Mouse (Mus musculus): Measurements from ENCODE around the gene Zfp316. TPM values are rescaled to one million over a fixed set of nuclear protein-coding genes. Genes with fewer than 3 reads are reported as not detected.

Gene Zfp316
- polyA plus RNA-seq (2012; rRNA removed), result 27.4 and 42.8 TPM in 2 replicates

DNA sequence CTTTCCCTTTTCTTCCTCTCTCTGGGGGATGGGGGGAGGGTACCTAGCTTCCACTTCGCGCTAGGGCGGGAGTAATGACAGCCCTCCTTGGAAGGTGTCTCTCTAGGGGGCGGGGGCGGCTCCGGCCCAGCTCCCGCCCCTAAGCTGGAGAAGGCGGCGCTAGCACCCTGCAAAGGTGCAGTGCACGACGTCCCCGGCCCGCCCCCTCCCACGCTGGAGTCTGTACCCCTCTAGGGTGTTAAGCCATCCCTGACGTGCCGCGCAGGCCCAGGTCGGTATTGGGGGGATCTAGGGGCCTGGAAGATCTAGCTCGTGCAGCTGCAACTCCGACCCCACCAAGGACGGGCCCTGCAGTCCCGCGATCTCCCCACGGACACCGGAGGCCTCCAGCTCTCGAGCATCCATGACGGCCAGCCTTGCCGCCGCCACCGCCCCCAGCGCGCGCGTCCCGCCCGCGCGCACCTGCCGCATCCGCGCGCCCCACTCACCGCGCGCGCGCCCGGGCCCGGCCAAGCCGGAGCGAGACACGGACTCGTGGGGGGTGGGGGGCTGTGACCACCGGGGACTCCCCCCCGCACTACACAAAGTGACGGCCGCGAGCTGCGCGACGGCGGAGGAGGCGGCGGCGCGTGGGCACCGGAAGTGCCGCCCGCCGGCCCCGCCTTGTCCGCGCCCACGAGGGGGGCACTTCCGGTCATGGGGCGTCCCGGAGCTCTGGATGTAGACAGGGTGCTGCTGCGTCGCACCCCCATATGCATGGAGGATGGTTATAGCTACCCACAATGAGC, at the start of gene Zfp316:
Gene Zfp316 (minus strand): TSS at position 660 of the 788 bp plus-strand sequence.

DNA sequence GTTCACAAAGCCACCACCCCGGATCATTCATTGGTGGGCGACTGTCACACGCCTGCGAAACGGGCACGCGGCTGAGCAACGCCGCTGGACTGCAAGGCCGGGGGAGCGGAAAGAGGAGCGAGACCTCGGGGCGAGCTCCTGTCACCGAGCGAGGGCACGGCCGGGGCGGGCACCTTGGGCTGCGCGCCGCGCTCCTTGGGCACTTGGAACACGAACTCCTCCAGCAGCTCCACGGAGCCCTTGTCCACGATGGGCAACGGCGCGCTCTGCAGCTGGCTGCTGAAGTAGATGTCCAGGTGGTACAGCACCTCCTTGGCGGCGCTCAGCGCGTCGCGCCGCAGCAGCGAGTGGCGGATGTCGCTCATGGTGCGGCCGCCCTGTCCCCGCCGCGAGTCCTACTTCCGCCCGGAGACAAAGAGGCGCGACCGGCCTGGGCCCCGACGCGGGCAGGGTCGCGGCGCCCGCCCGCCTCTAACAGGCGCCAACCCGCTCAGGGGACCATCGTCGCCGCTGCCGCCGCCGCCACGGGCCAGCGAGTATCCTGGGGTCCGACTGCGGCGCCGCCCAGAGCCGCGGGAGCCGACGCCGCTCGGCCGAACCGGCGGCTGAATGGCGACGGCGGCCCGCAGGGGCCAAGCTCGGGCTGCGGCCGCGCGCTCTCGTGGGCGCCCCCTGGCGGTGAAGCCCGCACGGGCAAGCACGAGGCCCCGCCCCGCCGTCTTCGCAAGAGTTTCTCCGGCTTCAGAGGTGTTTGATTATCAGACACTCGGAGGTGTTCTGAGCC, 45.1 kb upstream of the Zfp316 start, which contains the start of gene E130309D02Rik:
Gene E130309D02Rik (minus strand): TSS at position 631 of the 784 bp plus-strand sequence.

DNA sequence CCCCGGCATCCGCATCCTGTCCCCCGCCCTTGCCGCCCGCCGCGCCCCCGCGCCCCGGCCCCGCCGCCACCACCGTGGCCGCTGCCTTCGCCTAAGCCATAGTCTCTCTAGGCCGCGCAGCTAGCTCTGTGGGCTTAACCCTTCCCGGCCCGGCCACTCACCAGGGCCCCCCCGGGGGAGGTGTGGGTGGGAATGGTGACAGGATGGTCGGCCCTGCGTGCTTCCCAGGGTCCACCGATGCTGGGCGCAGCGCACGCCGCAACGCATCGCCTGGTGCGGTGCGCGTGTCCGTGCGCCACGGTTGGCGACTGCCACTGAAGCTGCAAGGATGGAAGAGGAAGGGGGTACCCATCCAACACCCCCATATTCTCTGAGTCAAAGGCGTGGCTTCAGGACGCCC, 23.6 kb upstream of the Zfp316 start, which contains the start of gene Zfp853:
Gene Zfp853 (minus strand): TSS at position 220 of the 400 bp plus-strand sequence.

DNA sequence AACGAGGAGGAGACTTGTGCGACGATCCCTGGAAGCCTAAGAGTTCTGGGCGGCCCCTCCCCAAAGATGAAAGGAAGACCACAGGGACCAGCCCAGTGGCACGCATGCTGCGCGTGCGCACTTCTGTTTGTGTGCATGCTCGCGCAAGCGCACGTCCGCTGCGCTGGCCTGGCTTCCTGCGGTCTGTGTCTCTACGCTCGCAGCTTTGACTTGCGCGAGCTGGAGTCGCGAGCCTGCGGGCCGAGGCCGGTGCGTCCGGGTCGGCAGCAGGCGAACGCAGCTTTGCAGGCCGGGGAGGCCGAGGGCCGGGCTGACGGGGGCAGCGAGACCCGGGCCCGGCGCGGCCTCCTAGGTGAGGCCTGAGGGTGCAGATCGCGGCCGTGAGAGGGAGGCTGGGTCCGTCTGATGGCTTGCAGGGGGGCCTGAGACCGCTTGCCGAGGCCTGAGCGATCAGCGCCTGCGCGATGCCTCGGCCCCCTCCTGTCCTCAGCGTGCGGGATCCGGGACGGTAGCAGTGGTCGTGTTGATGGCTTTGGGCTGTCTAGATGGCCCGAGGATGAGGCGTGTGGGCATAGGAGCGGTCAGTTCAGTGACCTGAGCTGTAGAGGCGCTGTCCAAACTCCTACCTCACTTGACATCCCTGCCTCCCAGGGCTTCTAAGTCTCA, 34.7 kb downstream of the Zfp316 start, which contains the start of gene Zfp12:
Gene Zfp12 (plus strand): TSS at position 136 of the 666 bp plus-strand sequence.

DNA sequence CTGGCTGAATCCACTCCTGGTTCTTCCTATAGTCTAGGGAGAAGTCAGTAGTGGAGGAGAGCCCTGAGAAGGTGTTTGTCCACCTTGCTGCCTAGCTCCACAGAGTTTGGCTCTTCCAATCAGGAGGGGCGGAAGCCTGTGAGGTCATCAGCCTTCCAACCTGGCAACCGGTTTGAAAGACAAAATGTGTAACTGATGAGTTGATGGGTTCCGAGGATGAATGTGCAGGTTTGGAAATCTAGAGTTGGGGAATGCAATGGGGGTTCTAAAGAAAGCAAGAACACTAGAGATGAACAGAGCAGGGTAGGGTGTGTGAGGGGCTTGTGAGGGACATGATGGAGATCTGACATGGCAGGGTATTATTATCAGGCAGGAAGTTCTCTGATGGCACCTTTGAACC, 43.0 kb downstream of the Zfp316 start, which contains the start of gene Spdye4a:
Gene Spdye4a (minus strand): TSS at position 101 of the 400 bp plus-strand sequence.

Other genes starting within 250 kb of the Zfp316 start
- gene Rnf216, start 157.0 kb downstream of the Zfp316 start, polyA plus RNA-seq (2012; rRNA removed), result 36.6 and 44.6 TPM in 2 replicates
- gene Olfr718-ps1, start 122.4 kb downstream of the Zfp316 start, polyA plus RNA-seq (2012; rRNA removed), result not detected in 2 replicates
- 6.7 and 7.1 TPM in 2 replicates for gene Rbak, start 89.2 kb downstream of the Zfp316 start, polyA plus RNA-seq (2012; rRNA removed)
- gene Spdye4b, start 89.0 kb downstream of the Zfp316 start, polyA plus RNA-seq (2012; rRNA removed), result not detected in 2 replicates
- gene Spdye4a, start 43.1 kb downstream of the Zfp316 start, polyA plus RNA-seq (2012; rRNA removed), result not detected in 2 replicates
- gene Zfp12, start 34.9 kb downstream of the Zfp316 start, polyA plus RNA-seq (2012; rRNA removed), result 18.7 and 18.8 TPM in 2 replicates
- gene Zfp853, start 23.6 kb upstream of the Zfp316 start, polyA plus RNA-seq (2012; rRNA removed), result 9.9 and 10.5 TPM in 2 replicates
- 35.0 and 36.6 TPM in 2 replicates for gene E130309D02Rik, start 45.3 kb upstream of the Zfp316 start, polyA plus RNA-seq (2012; rRNA removed)
- 81.3 and 94.8 TPM in 2 replicates for gene Zdhhc4, start 59.2 kb upstream of the Zfp316 start, polyA plus RNA-seq (2012; rRNA removed)
- gene Grid2ip, start 87.3 kb upstream of the Zfp316 start, polyA plus RNA-seq (2012; rRNA removed), result 0.15 and 0.36 TPM in 2 replicates
- 227 and 240 TPM in 2 replicates for gene Kdelr2, start 133.8 kb upstream of the Zfp316 start, polyA plus RNA-seq (2012; rRNA removed)
- 18.2 and 23.2 TPM in 2 replicates for gene Daglb, start 194.6 kb upstream of the Zfp316 start, polyA plus RNA-seq (2012; rRNA removed)